Mouse (Mus musculus) liver, postnatal 0 days (tissue): ENCODE results near the gene Camk1g.

Experiments
- CTCF ChIP-seq: sonication (generic); IDR thresholded peaks from 2 replicates; pipeline ENCODE4 v1.5.1; 2016; ENCODE audit warnings: antibody characterized with exemption, low read depth
- EP300 ChIP-seq: IDR thresholded peaks from 2 replicates; pipeline ENCODE4 v1.6.1; 2016; ENCODE audit warnings: antibody characterized with exemption, low read depth, mild to moderate bottlenecking

DNA sequence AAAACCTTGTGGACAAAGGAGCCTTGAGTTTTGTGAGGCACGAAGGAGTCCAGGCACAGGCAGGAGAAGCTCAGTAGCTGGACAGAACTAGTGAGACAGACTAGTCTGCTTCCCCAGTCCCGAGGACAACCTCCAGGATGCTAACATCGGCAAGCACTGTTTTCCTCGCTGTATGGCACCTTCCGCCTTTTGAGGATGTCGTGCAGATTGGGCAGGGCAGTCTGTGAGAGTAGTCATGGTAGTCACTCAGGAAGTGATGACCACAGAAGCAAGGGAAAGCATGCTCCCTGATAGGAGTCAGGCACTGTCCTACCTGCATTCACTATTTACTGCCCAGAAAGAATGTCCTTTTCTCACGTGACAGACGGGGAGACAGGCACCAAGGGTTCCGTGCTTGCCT lies 40.5 kb downstream of the Camk1g start:
- TF ChIP-seq CTCF (no peak), EP300 (no peak)
